Mouse (Mus musculus): Measurements from ENCODE around the gene Psmd13.

DNA sequence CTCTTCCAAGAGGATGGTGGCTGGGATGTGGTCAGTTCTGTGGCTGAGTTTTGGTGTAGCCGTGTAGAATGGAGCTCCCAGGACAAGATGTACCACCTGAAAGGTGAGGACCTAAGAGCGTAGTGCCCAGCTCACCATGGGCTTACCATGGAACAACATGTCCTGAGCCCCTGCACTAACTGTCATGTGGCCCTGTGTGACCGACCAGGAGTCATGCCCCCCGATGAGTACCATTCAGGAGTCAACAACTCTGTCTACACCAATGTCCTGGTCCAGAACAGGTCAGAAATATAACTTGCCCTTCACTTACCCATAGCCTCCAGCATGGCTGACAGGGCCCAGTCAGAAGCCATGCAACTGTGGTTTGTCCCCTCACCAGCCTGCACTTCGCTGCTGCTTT is 63.5 kb downstream of the Psmd13 start:
- no peak for TF ChIP-seq CTCF (IDR thresholded peaks at IDR 0.05; ENCODE audit: extremely low read depth, insufficient read depth, low read length)
- TF ChIP-seq POLR2A (IDR thresholded peaks at IDR 0.05; ENCODE audit: extremely low read depth, insufficient read depth, low read length), result no peak

All from cortical plate, adult 2 months (tissue).